Mouse (Mus musculus) forebrain, embryonic 12.5 days (tissue): ENCODE measurements around the gene E030018B13Rik. TPM values are rescaled to one million over a fixed set of nuclear protein-coding genes. Genes with fewer than 3 reads are reported as not detected.

Source experiments
- ATAC-seq: fragments of 200-750 bp; cut with Nextera tagmentation; 2 replicates; pipeline ENCODE4 v1.8.0; 2017; ENCODE audit warnings: moderate TSS enrichment; ENCODE audit not compliant: low FRiP score
- H3K27ac ChIP-seq: fragments of 300-500 bp; sonication (generic); 2 replicates; pipeline ENCODE4 v1.5.1; 2016; ENCODE audit warnings: mild to moderate bottlenecking
- H3K27me3 ChIP-seq: fragments of 300-500 bp; sonication (generic); 2 replicates; pipeline ENCODE4 v1.6.1; 2016; ENCODE audit warnings: mild to moderate bottlenecking
- H3K36me3 ChIP-seq: fragments of 300-500 bp; sonication (generic); replicated peaks from 2 replicates; pipeline ENCODE4 v1.6.1; 2016; ENCODE audit warnings: mild to moderate bottlenecking
- H3K4me1 ChIP-seq: fragments of 300-500 bp; sonication (generic); 2 replicates; pipeline ENCODE4 v1.6.1; 2016
- H3K4me2 ChIP-seq: fragments of 300-500 bp; sonication (generic); 2 replicates; pipeline ENCODE4 v1.6.1; 2016; ENCODE audit warnings: mild to moderate bottlenecking, moderate library complexity
- H3K4me3 ChIP-seq: fragments of 300-500 bp; sonication (generic); replicated peaks from 2 replicates; pipeline ENCODE4 v1.5.1; 2016; ENCODE audit warnings: mild to moderate bottlenecking
- H3K9ac ChIP-seq: fragments of 300-500 bp; sonication (generic); 2 replicates; pipeline ENCODE4 v1.6.1; 2016; ENCODE audit warnings: mild to moderate bottlenecking
- H3K9me3 ChIP-seq: fragments of 300-500 bp; sonication (generic); 2 replicates; pipeline ENCODE4 v1.6.1; 2016
- WGBS: fragments of 180-500 bp; shearing (Covaris S2); methylation state at CpG from one replicate; pipeline ENCODE4 v1.1.7; 2016; 5-methylcytosine and 5-hydroxymethylcytosine counted together
- polyA plus RNA-seq: library from polyadenylated mRNA; unstranded; fragments of >200 nt; fragmentation: Nextera tagmentation; extraction: Ambion mirVana; gene quantifications from 2 replicates; pipeline ENCODE4 v1.2.1, GENCODE M21; 2016

E030018B13Rik gene
- polyA plus RNA-seq, 1 experiment from 2014 or later: not detected

- peak overlapping the region; percentile 97 for H3K4me3 ChIP-seq
- no peaks in the 10 kb centered on the region for H3K36me3 ChIP-seq
- peak overlapping the region; percentile 95 for H3K9ac ChIP-seq
- peak overlapping the region; percentile 95 for H3K27ac ChIP-seq
- H3K4me1 ChIP-seq: peaks cover 37% of the 10 kb centered on the region
- no peak for ATAC-seq
- H3K27me3 ChIP-seq: peaks cover 6% of the 10 kb centered on the region
- peak overlapping the region; percentile 94 for H3K4me2 ChIP-seq
- WGBS: 1% methylated on average over 34 of the region's 34 CpGs
- H3K9me3 ChIP-seq: no peaks in the 10 kb centered on the region
Measured at GRCm38 (mm10) chr7:63936188-63936985, 19.7 kb downstream of the E030018B13Rik start.

GRCm38 (mm10) chr7:63936986-63937235 is 20.3 kb downstream of the E030018B13Rik start:
- Histone ChIP-seq H3K9me3 (no peaks in the 10 kb centered on the region), H3K27me3 (peaks cover 11% of the 10 kb centered on the region), H3K36me3 (no peaks in the 10 kb centered on the region), H3K27ac (peak overlapping the region; percentile 95), H3K9ac (peak overlapping the region; percentile 95), H3K4me3 (peak overlapping the region; percentile 97), H3K4me1 (peaks cover 37% of the 10 kb centered on the region), H3K4me2 (peak overlapping the region; percentile 94)
- WGBS: under 1% methylated on average over 11 of the region's 11 CpGs
- ATAC-seq: no peak

- peak; percentile 18 for ATAC-seq
- no peaks in the 10 kb centered on the region for H3K9me3 ChIP-seq
- under 1% methylated on average over 84 of the region's 88 CpGs for WGBS
- H3K36me3 ChIP-seq: no peaks in the 10 kb centered on the region
- H3K9ac ChIP-seq: peak overlapping the region; percentile 95
- peak overlapping the region; percentile 97 for H3K4me3 ChIP-seq
- H3K27me3 ChIP-seq: peaks cover 11% of the 10 kb centered on the region
- H3K4me1 ChIP-seq: peaks cover 37% of the 10 kb centered on the region
- H3K27ac ChIP-seq: peak overlapping the region; percentile 95
- H3K4me2 ChIP-seq: peak overlapping the region; percentile 94
Measured at GRCm38 (mm10) chr7:63937236-63938065, 20.8 kb downstream of the E030018B13Rik start.

GRCm38 (mm10) chr7:63938066-63938913 is 21.6 kb downstream of the E030018B13Rik start:
- under 1% methylated on average over 113 of the region's 121 CpGs for WGBS
- Histone ChIP-seq H3K9ac (peak overlapping the region; percentile 95), H3K4me1 (peaks cover 37% of the 10 kb centered on the region), H3K27me3 (peaks cover 14% of the 10 kb centered on the region), H3K36me3 (no peaks in the 10 kb centered on the region), H3K27ac (peak overlapping the region; percentile 95), H3K4me2 (peak overlapping the region; percentile 94), H3K9me3 (no peaks in the 10 kb centered on the region), H3K4me3 (peak overlapping the region; percentile 97)
- peak; percentile 77 for ATAC-seq

- Histone ChIP-seq H3K4me1 (peaks cover 32% of the 10 kb centered on the region), H3K4me2 (peak within 1 kb of the TSS; percentile 94), H3K27me3 (peaks cover 14% of the 10 kb centered on the region), H3K36me3 (no peaks in the 10 kb centered on the region), H3K9ac (peak within 1 kb of the TSS; percentile 95), H3K27ac (peak within 1 kb of the TSS; percentile 95), H3K9me3 (no peaks in the 10 kb centered on the region), H3K4me3 (peak within 1 kb of the TSS; percentile 97)
- ATAC-seq: peak; percentile 95
- 0% methylated on average over 49 of the region's 50 CpGs for WGBS
Measured at GRCm38 (mm10) chr7:63938914-63939396, 22.3 kb downstream of the E030018B13Rik start, which contains the start of gene Klf13. TSS of gene Klf13 (minus strand) at chr7:63938915.

- peaks cover 30% of the 10 kb centered on the region for H3K4me1 ChIP-seq
- peak overlapping the region; percentile 94 for H3K4me2 ChIP-seq
- under 1% methylated on average over 38 of the region's 39 CpGs for WGBS
- H3K36me3 ChIP-seq: no peaks in the 10 kb centered on the region
- ATAC-seq: no peak; the same call in 1 of the 2 replicates
- H3K9me3 ChIP-seq: no peaks in the 10 kb centered on the region
- peak overlapping the region; percentile 70 for H3K9ac ChIP-seq
- H3K27ac ChIP-seq: peak overlapping the region; percentile 92
- peaks cover 14% of the 10 kb centered on the region for H3K27me3 ChIP-seq
- peak overlapping the region; percentile 97 for H3K4me3 ChIP-seq
Measured at GRCm38 (mm10) chr7:63939397-63939951, 22.8 kb downstream of the E030018B13Rik start.

GRCm38 (mm10) chr7:63940321-63940720 is 23.7 kb downstream of the E030018B13Rik start:
- Histone ChIP-seq H3K9ac (no peak overlapping the region), H3K36me3 (no peaks in the 10 kb centered on the region), H3K4me3 (no peak overlapping the region), H3K27me3 (peaks cover 14% of the 10 kb centered on the region), H3K9me3 (no peaks in the 10 kb centered on the region), H3K4me2 (no peak overlapping the region), H3K4me1 (peaks cover 21% of the 10 kb centered on the region), H3K27ac (no peak overlapping the region)
- 91% methylated on average over 5 of the region's 5 CpGs for WGBS
- no peak for ATAC-seq

- 84% methylated on average over 3 of the region's 3 CpGs for WGBS
Measured at GRCm38 (mm10) chr7:63941050-63941449, 24.4 kb downstream of the E030018B13Rik start.

GRCm38 (mm10) chr7:63941501-63941900 is 24.8 kb downstream of the E030018B13Rik start:
- Histone ChIP-seq H3K4me2 (no peak overlapping the region), H3K9ac (no peak overlapping the region), H3K27me3 (peaks cover 14% of the 10 kb centered on the region), H3K27ac (no peak overlapping the region), H3K4me1 (peaks cover 9% of the 10 kb centered on the region), H3K9me3 (no peaks in the 10 kb centered on the region), H3K36me3 (no peaks in the 10 kb centered on the region), H3K4me3 (no peak overlapping the region)
- 81% methylated on average over 4 of the region's 4 CpGs for WGBS
- ATAC-seq: no peak

More at GRCm38 (mm10) chr7:63941050-63941449, 24.4 kb downstream of the E030018B13Rik start:
- peaks cover 14% of the 10 kb centered on the region for H3K4me1 ChIP-seq
- no peaks in the 10 kb centered on the region for H3K9me3 ChIP-seq
- H3K4me2 ChIP-seq: no peak overlapping the region
- H3K27me3 ChIP-seq: peaks cover 14% of the 10 kb centered on the region
- H3K27ac ChIP-seq: no peak overlapping the region
- ATAC-seq: no peak
- no peak overlapping the region for H3K9ac ChIP-seq
- no peak overlapping the region for H3K4me3 ChIP-seq
- no peaks in the 10 kb centered on the region for H3K36me3 ChIP-seq

GRCm38 (mm10) chr7:63943946-63944345 is 27.3 kb downstream of the E030018B13Rik start:
- ATAC-seq: no peak
- Histone ChIP-seq H3K9me3 (no peaks in the 10 kb centered on the region), H3K4me3 (no peak overlapping the region), H3K27ac (no peak overlapping the region), H3K9ac (no peak overlapping the region), H3K4me2 (no peak overlapping the region), H3K36me3 (no peaks in the 10 kb centered on the region), H3K4me1 (peaks cover 7% of the 10 kb centered on the region), H3K27me3 (peaks cover 14% of the 10 kb centered on the region)
- 43% methylated on average over 2 of the region's 2 CpGs for WGBS
